Mouse (Mus musculus) monocyte, adult 2 months (primary cell): Measurements from ENCODE around the gene Ruvbl2.

ENCODE experiments used
- DNase-seq, 2 experiments: peaks; one replicate each; pipeline ENCODE4 v3.0.0; 2022; ENCODE audit warnings: low spot score in 2 of 2, low read depth in 1 of 2

The Ruvbl2 gene

GRCm38 (mm10) chr7:45461326-45461725, 23.4 kb upstream of the Ruvbl2 start:
- no peak for DNase-seq

GRCm38 (mm10) chr7:45460860-45461314, 23.0 kb upstream of the Ruvbl2 start:
- DNase-seq, result peak in 1 of 2 experiments; percentile 53

GRCm38 (mm10) chr7:45460377-45460776, 22.5 kb upstream of the Ruvbl2 start:
- no peak for DNase-seq

GRCm38 (mm10) chr7:45459564-45460140, 21.8 kb upstream of the Ruvbl2 start, which contains the start of gene Ftl1:
Gene Ftl1 (minus strand): TSS chr7:45459884.
- DNase-seq, result peak; percentile 97 to 98

GRCm38 (mm10) chr7:45458748-45459563, 21.1 kb upstream of the Ruvbl2 start:
- peak in 1 of 2 experiments; percentile 49 for DNase-seq

- DNase-seq, result peak; percentile 71
Measured at GRCm38 (mm10) chr7:45457204-45458060, 19.5 kb upstream of the Ruvbl2 start.

- DNase-seq, result no peak
Measured at GRCm38 (mm10) chr7:45456721-45457203, 18.9 kb upstream of the Ruvbl2 start.

- DNase-seq, result no peak
Measured at GRCm38 (mm10) chr7:45455932-45456696, 18.2 kb upstream of the Ruvbl2 start.

- no peak for DNase-seq
Measured at GRCm38 (mm10) chr7:45454971-45455370, 17.1 kb upstream of the Ruvbl2 start.

GRCm38 (mm10) chr7:45451344-45451982, 13.6 kb upstream of the Ruvbl2 start:
- DNase-seq, result peak; percentile 56 to 83

GRCm38 (mm10) chr7:45449974-45450373, 12.1 kb upstream of the Ruvbl2 start:
- no peak for DNase-seq

GRCm38 (mm10) chr7:45447325-45447990, 9.6 kb upstream of the Ruvbl2 start:
- DNase-seq, result no peak

GRCm38 (mm10) chr7:45446589-45446988, 8.7 kb upstream of the Ruvbl2 start:
- DNase-seq, result no peak

GRCm38 (mm10) chr7:45443526-45444420, 5.9 kb upstream of the Ruvbl2 start:
- no peak for DNase-seq

GRCm38 (mm10) chr7:45437046-45437445, 850 bp downstream of the Ruvbl2 start:
- DNase-seq, result no peak

GRCm38 (mm10) chr7:45436444-45436843, 1.5 kb downstream of the Ruvbl2 start:
- DNase-seq, result no peak

GRCm38 (mm10) chr7:45435038-45435437, 2.9 kb downstream of the Ruvbl2 start:
- DNase-seq, result no peak

- peak; percentile 99 to 100 for DNase-seq
Measured at GRCm38 (mm10) chr7:45434203-45435015, 3.5 kb downstream of the Ruvbl2 start, which contains the start of gene Gys1. Gene Gys1 (plus strand): TSS chr7:45434844.
